Mouse (Mus musculus): ENCODE measurements around the gene Olfr874. TPM values are rescaled to one million over a fixed set of nuclear protein-coding genes. Genes with fewer than 3 reads are reported as not detected.

Gene Olfr874
- total and polyA plus RNA-seq, 3 experiments, result not detected

- Histone ChIP-seq H3K27me3 (ENCODE audit: control insufficient read depth in 1 of 2, insufficient read depth in 2 of 2, low read length in 2 of 2) (no peaks in the 10 kb centered on the region), H3K27ac (ENCODE audit: control insufficient read depth, low read depth, low read length) (no peak overlapping the region), H3K9ac (ENCODE audit: control insufficient read depth, low read depth, low read length, poor library complexity, severe bottlenecking) (no peak overlapping the region), H3K79me2 (ENCODE audit: control insufficient read depth, insufficient read depth, low read length, poor library complexity) (no peaks in the 10 kb centered on the region), H3K9me3 (replicated peaks; ENCODE audit: insufficient read depth, low read length) (no peaks in the 10 kb centered on the region), H3K4me1 (ENCODE audit: control insufficient read depth in 1 of 2, insufficient read depth in 2 of 2, low read length in 2 of 2) (no peaks in the 10 kb centered on the region), H3K4me3 (ENCODE audit: control insufficient read depth in 1 of 2, insufficient read depth in 1 of 2, low read depth in 2 of 2, low read length in 2 of 2) (no peak overlapping the region), H3K36me3 (ENCODE audit: control insufficient read depth in 1 of 2, insufficient read depth in 2 of 2, low read length in 2 of 2) (no peaks in the 10 kb centered on the region)
- TF ChIP-seq NRF1 (IDR thresholded peaks at IDR 0.05; ENCODE audit: insufficient read depth, low read depth, low read length, poor library complexity, severe bottlenecking), result no peak
- no peak for DNase-seq (ENCODE audit: low read depth, low spot score)
Measured at GRCm38 (mm10) chr9:37751467-37751866, 6.6 kb downstream of the Olfr874 start.

GRCm38 (mm10) chr9:37752006-37752405 is 7.1 kb downstream of the Olfr874 start:
- TF ChIP-seq NRF1 (IDR thresholded peaks at IDR 0.05; ENCODE audit: insufficient read depth, low read depth, low read length, poor library complexity, severe bottlenecking) (no peak), POLR2AphosphoS2 (IDR thresholded peaks at IDR 0.05; ENCODE audit: low read length) (no peak), ELF1 (IDR thresholded peaks at IDR 0.05; ENCODE audit: low read depth, low read length) (no peak), CTCF (IDR thresholded peaks at IDR 0.05 in 2 of 3, conservative IDR thresholded peaks at IDR 0.05 in 1 of 3; ENCODE audit: control insufficient read depth in 1 of 3, insufficient read depth in 1 of 3, low read depth in 2 of 3, low read length in 3 of 3, poor library complexity in 1 of 3, severe bottlenecking in 1 of 3) (no peak), MYC (IDR thresholded peaks at IDR 0.05; ENCODE audit: low read depth, low read length) (no peak), TCF12 (IDR thresholded peaks at IDR 0.05; ENCODE audit: low read depth, low read length) (no peak), MAZ (IDR thresholded peaks at IDR 0.05; ENCODE audit: low read depth, low read length) (no peak), MAFK (IDR thresholded peaks at IDR 0.05; ENCODE audit: borderline replicate concordance, low read depth, low read length) (no peak), ZNF384 (IDR thresholded peaks at IDR 0.05; ENCODE audit: low read depth, low read length) (no peak), ZMIZ1 (IDR thresholded peaks at IDR 0.05; ENCODE audit: low read depth, low read length) (no peak), MEF2A (IDR thresholded peaks at IDR 0.05; ENCODE audit: extremely low read depth, insufficient replicate concordance, low read depth, low read length, poor library complexity, severe bottlenecking) (no peak), GABPA (IDR thresholded peaks at IDR 0.05; ENCODE audit: low read depth, low read length) (no peak)
- Histone ChIP-seq H3K4me1 (ENCODE audit: control insufficient read depth in 1 of 2, insufficient read depth in 2 of 2, low read length in 2 of 2) (no peaks in the 10 kb centered on the region), H3K27ac (ENCODE audit: control insufficient read depth, low read depth, low read length) (no peak overlapping the region), H3K9ac (ENCODE audit: control insufficient read depth, low read depth, low read length, poor library complexity, severe bottlenecking) (no peak overlapping the region), H3K79me2 (ENCODE audit: control insufficient read depth, insufficient read depth, low read length, poor library complexity) (no peaks in the 10 kb centered on the region), H3K27me3 (ENCODE audit: control insufficient read depth in 1 of 2, insufficient read depth in 2 of 2, low read length in 2 of 2) (no peaks in the 10 kb centered on the region), H3K4me3 (ENCODE audit: control insufficient read depth in 1 of 2, insufficient read depth in 1 of 2, low read depth in 2 of 2, low read length in 2 of 2) (no peak overlapping the region), H3K36me3 (ENCODE audit: control insufficient read depth in 1 of 2, insufficient read depth in 2 of 2, low read length in 2 of 2) (no peaks in the 10 kb centered on the region), H3K9me3 (replicated peaks; ENCODE audit: insufficient read depth, low read length) (no peaks in the 10 kb centered on the region)
- DNase-seq (ENCODE audit: low read depth, low spot score), result no peak

- TF ChIP-seq MEF2A (IDR thresholded peaks at IDR 0.05; ENCODE audit: extremely low read depth, insufficient replicate concordance, low read depth, low read length, poor library complexity, severe bottlenecking) (no peak), RAD21 (IDR thresholded peaks at IDR 0.05; ENCODE audit: low read depth, low read length) (no peak), TCF12 (IDR thresholded peaks at IDR 0.05; ENCODE audit: low read depth, low read length) (no peak), POLR2AphosphoS2 (IDR thresholded peaks at IDR 0.05; ENCODE audit: low read length) (no peak)
Measured at GRCm38 (mm10) chr9:37761728-37762127, 16.8 kb downstream of the Olfr874 start.

More at GRCm38 (mm10) chr9:37761728-37762127, 16.8 kb downstream of the Olfr874 start:
- no peaks in the 10 kb centered on the region; a peak in 1 of 4 replicates for H3K27me3 ChIP-seq (ENCODE audit: control insufficient read depth in 1 of 2, insufficient read depth in 2 of 2, low read length in 2 of 2)
- no peak overlapping the region for H3K9ac ChIP-seq (ENCODE audit: control insufficient read depth, low read depth, low read length, poor library complexity, severe bottlenecking)
- no peaks in the 10 kb centered on the region for H3K79me2 ChIP-seq (ENCODE audit: control insufficient read depth, insufficient read depth, low read length, poor library complexity)
- DNase-seq (ENCODE audit: low read depth, low spot score), result no peak
- H3K27ac ChIP-seq (ENCODE audit: control insufficient read depth, low read depth, low read length), result no peak overlapping the region
- no peaks in the 10 kb centered on the region for H3K9me3 ChIP-seq (replicated peaks; ENCODE audit: insufficient read depth, low read length)
- H3K4me3 ChIP-seq (ENCODE audit: control insufficient read depth in 1 of 2, insufficient read depth in 1 of 2, low read depth in 2 of 2, low read length in 2 of 2), result no peak overlapping the region
- H3K4me1 ChIP-seq (ENCODE audit: control insufficient read depth in 1 of 2, insufficient read depth in 2 of 2, low read length in 2 of 2), result no peaks in the 10 kb centered on the region
- no peaks in the 10 kb centered on the region for H3K36me3 ChIP-seq (ENCODE audit: control insufficient read depth in 1 of 2, insufficient read depth in 2 of 2, low read length in 2 of 2)

All from MEL (cell line).